Mouse (Mus musculus) thymus, adult 2 months (tissue): ENCODE data around the gene Hoxa4.

Experiments
- CTCF ChIP-seq: fragments of 200-500 bp; IDR thresholded peaks from 2 replicates; pipeline ENCODE4 v1.5.1; 2012; ENCODE audit warnings: mild to moderate bottlenecking, control low read depth, low read length, moderate library complexity, borderline replicate concordance; ENCODE audit not compliant: control insufficient read depth, poor library complexity, insufficient read depth; ENCODE audit errors: extremely low read depth
- POLR2A ChIP-seq: fragments of 200-500 bp; IDR thresholded peaks from 2 replicates; pipeline ENCODE4 v1.6.1; 2012; ENCODE audit warnings: mild to moderate bottlenecking, low read length, control low read depth, moderate library complexity; ENCODE audit not compliant: control insufficient read depth, poor library complexity, insufficient read depth; ENCODE audit errors: extremely low read depth

- no peak for TF ChIP-seq CTCF
- no peak for TF ChIP-seq POLR2A
Measured at GRCm38 (mm10) chr6:52159164-52159761, 32.3 kb downstream of the Hoxa4 start.
